Mouse (Mus musculus) forebrain, postnatal 0 days (tissue): ENCODE data around the gene Prph2. TPM values are rescaled to one million over a fixed set of nuclear protein-coding genes. Genes with fewer than 3 reads are reported as not detected.

Experiments
- ATAC-seq: fragments of 200-750 bp; cut with Nextera tagmentation; 2 replicates; pipeline ENCODE4 v1.8.0; 2017; ENCODE audit warnings: mild to moderate bottlenecking, moderate library complexity
- DNase-seq: peaks from one replicate; pipeline ENCODE4 v3.0.0-alpha.2; 2015
- H3K27ac ChIP-seq: fragments of 300-500 bp; sonication (generic); 2 replicates; pipeline ENCODE4 v1.5.1; 2014; ENCODE audit warnings: low read depth, mild to moderate bottlenecking, antibody characterized with exemption, low read length, moderate library complexity, mixed read lengths
- H3K27me3 ChIP-seq: fragments of 300-500 bp; sonication (generic); 2 replicates; pipeline ENCODE4 v1.6.1; 2014; ENCODE audit warnings: mild to moderate bottlenecking, low read length, mixed read lengths; ENCODE audit not compliant: insufficient read depth
- H3K36me3 ChIP-seq: fragments of 300-500 bp; sonication (generic); 2 replicates; pipeline ENCODE4 v1.6.1; 2014; ENCODE audit warnings: mild to moderate bottlenecking, moderate library complexity; ENCODE audit not compliant: insufficient read depth
- H3K4me1 ChIP-seq: fragments of 300-500 bp; sonication (generic); 2 replicates; pipeline ENCODE4 v1.6.1; 2014; ENCODE audit warnings: antibody characterized with exemption; ENCODE audit not compliant: insufficient read depth
- H3K4me2 ChIP-seq: fragments of 300-500 bp; sonication (generic); 2 replicates; pipeline ENCODE4 v1.6.1; 2014; ENCODE audit warnings: low read depth, mild to moderate bottlenecking, moderate library complexity
- H3K4me3 ChIP-seq: fragments of 300-500 bp; sonication (generic); 2 replicates; pipeline ENCODE4 v1.5.1; 2014; ENCODE audit warnings: low read depth, low read length, mixed read lengths
- H3K9ac ChIP-seq: fragments of 300-500 bp; sonication (generic); 2 replicates; pipeline ENCODE4 v1.6.1; 2014; ENCODE audit warnings: mild to moderate bottlenecking
- H3K9me3 ChIP-seq: fragments of 300-500 bp; sonication (generic); 2 replicates; pipeline ENCODE4 v1.6.1; 2016; ENCODE audit warnings: low read length
- CTCF ChIP-seq: sonication (generic); IDR thresholded peaks from 2 replicates; pipeline ENCODE4 v1.5.1; 2016; ENCODE audit warnings: antibody characterized with exemption, control low read depth, low read depth
- WGBS: fragments of 180-500 bp; shearing (Covaris S2); extraction: QIAGEN DNeasy Blood & Tissue Kit; methylation state at CpG from one replicate; pipeline ENCODE4 v1.1.7; 2014; 5-methylcytosine and 5-hydroxymethylcytosine counted together
- polyA plus RNA-seq: library from polyadenylated mRNA; unstranded; fragments of >200 nt; fragmentation: Nextera tagmentation; extraction: Ambion mirVana; gene quantifications from 2 replicates; pipeline ENCODE4 v1.2.1, GENCODE M21; 2015
- total RNA-seq: library from RNA; depleted of rRNA; stranded (reverse); fragments of >200 nt; gene quantifications from 2 replicates; pipeline ENCODE4 v1.2.3, GENCODE M21; 2014

The Prph2 gene
- total and polyA plus RNA-seq, 2 experiments from 2014 or later = 0.14 TPM; not detected in 1

DNA sequence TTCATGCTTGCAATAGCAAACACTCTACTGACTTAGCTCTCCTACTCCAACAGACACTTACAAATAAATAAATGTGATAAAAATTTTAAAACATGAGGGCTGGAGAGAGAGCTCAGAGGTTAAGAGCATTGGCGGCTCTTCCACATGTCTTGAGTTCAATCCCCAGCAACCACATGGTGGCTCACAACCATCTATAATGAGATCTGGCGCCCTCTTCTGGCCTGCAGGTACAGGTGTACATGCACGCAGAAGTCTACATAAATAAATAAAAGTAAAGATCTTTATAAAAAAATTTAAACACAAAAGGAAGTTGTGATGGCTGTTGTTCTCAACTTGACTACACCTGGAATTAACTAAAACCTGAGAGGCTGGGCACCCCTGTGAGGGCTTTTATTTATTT is 34.6 kb upstream of the Prph2 start:
- WGBS = 66% methylated on average over 3 of the region's 3 CpGs
- Histone ChIP-seq H3K4me3 (no peak overlapping the region), H3K9me3 (no peaks in the 10 kb centered on the region), H3K9ac (no peak overlapping the region), H3K27me3 (no peaks in the 10 kb centered on the region), H3K36me3 (no peaks in the 10 kb centered on the region), H3K4me2 (no peak overlapping the region), H3K27ac (no peak overlapping the region), H3K4me1 (no peaks in the 10 kb centered on the region)
- ATAC-seq (no peak), DNase-seq (no peak)
- TF ChIP-seq CTCF = 0 out of 2 replicates have a peak, but pooled peaks have one; percentile 23

DNA sequence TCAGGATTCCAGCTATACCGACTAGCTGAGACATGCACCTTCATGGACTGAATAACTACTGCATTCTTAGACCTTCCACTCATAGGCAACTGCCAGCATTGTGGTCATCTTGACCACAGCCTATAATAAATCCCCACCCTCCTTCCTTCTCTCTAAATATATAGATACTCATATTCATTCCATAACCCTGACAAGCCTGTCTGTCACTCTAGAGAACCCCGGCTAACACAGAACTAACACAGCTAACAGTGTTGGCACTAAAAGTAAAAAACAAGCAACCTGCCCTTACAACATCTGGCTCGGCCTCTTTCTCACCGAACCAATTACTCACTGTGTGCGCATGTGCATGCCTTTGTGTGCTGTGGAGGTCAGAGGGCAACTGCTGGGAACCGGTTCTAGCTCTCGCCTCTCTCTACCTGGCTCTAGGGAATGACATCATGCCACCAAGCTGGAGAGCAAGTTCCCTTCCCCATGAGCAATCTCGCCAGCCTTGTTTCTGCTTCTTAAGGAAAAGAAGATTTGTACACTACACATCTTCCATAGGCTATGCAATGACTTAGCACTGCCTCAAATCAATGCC is 33.8 kb upstream of the Prph2 start:
- no peak overlapping the region for H3K9ac ChIP-seq
- H3K27me3 ChIP-seq = no peaks in the 10 kb centered on the region
- DNase-seq (no peak), ATAC-seq (no peak)
- H3K9me3 ChIP-seq = no peaks in the 10 kb centered on the region
- H3K4me3 ChIP-seq = no peak overlapping the region
- H3K36me3 ChIP-seq = no peaks in the 10 kb centered on the region
- H3K4me2 ChIP-seq = no peak overlapping the region
- TF ChIP-seq CTCF = no peak
- H3K4me1 ChIP-seq = no peaks in the 10 kb centered on the region
- 80% methylated on average over 8 of the region's 8 CpGs for WGBS
- no peak overlapping the region for H3K27ac ChIP-seq

DNA sequence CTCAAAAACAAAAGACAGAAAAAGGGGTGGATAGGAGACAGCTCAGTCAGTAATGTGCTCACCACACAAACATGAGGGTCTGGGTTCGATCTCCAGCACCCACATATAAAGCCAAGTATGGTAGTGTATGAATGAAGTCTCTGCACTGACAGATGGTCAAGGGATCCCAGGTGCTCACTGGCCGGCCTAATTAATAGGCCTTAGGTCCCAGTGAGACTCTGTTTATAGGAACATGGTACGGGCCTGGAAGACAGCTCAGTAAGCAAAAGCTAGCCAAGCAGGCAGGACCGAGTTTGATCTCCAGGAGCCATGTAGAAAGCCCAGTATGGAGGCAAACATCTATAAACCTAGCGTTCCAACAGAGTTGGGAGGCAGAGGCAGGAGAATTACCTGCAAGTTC is 33.2 kb upstream of the Prph2 start:
- no peak for ATAC-seq
- 87% methylated on average over 5 of the region's 5 CpGs for WGBS
- H3K27me3 ChIP-seq = no peaks in the 10 kb centered on the region
- no peak overlapping the region for H3K4me2 ChIP-seq
- H3K9me3 ChIP-seq = no peaks in the 10 kb centered on the region
- H3K27ac ChIP-seq = no peak overlapping the region
- no peak overlapping the region for H3K9ac ChIP-seq
- H3K36me3 ChIP-seq = no peaks in the 10 kb centered on the region
- H3K4me3 ChIP-seq = no peak overlapping the region
- no peaks in the 10 kb centered on the region for H3K4me1 ChIP-seq
- DNase-seq = no peak
- TF ChIP-seq CTCF = no peak

- ATAC-seq = peak; percentile 29; the same call in 1 of the 2 replicates
- H3K27ac ChIP-seq = no peak overlapping the region
Observed at GRCm38 (mm10) chr17:46879841-46880311, 30.4 kb upstream of the Prph2 start.

GRCm38 (mm10) chr17:46880322-46880721 is 29.9 kb upstream of the Prph2 start:
- no peaks in the 10 kb centered on the region for H3K9me3 ChIP-seq
- DNase-seq (no peak), ATAC-seq (no peak)
- WGBS = 69% methylated on average over 2 of the region's 2 CpGs
- H3K4me1 ChIP-seq = no peaks in the 10 kb centered on the region
- H3K36me3 ChIP-seq = 0 out of 2 replicates have a peak, but pooled peaks cover 8% of the 10 kb centered on the region
- no peak overlapping the region for H3K4me2 ChIP-seq
- H3K27me3 ChIP-seq = no peaks in the 10 kb centered on the region
- no peak overlapping the region for H3K9ac ChIP-seq
- TF ChIP-seq CTCF = no peak
- no peak overlapping the region for H3K4me3 ChIP-seq
- no peak overlapping the region for H3K27ac ChIP-seq

More at GRCm38 (mm10) chr17:46879841-46880311, 30.4 kb upstream of the Prph2 start:
- H3K4me3 ChIP-seq = no peak overlapping the region
- H3K27me3 ChIP-seq = no peaks in the 10 kb centered on the region
- 39% methylated on average over 14 of the region's 14 CpGs for WGBS
- no peak for DNase-seq
- H3K36me3 ChIP-seq = 0 out of 2 replicates have a peak, but pooled peaks cover 8% of the 10 kb centered on the region
- H3K9ac ChIP-seq = no peak overlapping the region
- H3K4me1 ChIP-seq = no peaks in the 10 kb centered on the region
- H3K9me3 ChIP-seq = no peaks in the 10 kb centered on the region
- H3K4me2 ChIP-seq = no peak overlapping the region
- TF ChIP-seq CTCF = no peak

DNA sequence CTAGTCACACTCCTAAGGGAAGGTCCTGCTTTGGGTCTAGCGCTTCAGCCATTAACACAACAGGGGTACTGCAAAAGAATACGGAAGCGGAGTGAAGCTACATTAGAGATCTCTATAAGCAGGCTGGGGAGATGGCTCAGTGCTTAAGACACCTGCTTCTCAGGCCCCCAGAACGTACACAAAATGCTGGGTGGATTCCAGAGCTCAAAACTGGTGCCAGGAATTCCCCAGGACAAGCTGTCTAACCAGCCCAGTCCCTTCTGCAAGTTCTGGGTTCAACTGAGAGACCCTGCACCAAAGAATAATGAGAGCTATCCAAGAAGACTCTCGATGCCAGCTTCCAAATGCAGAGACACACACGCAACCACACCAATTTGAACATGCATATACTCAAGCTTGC is 28.5 kb upstream of the Prph2 start:
- ATAC-seq = no peak
- 67% methylated on average over 6 of the region's 6 CpGs for WGBS

GRCm38 (mm10) chr17:46883107-46883506 is 27.2 kb upstream of the Prph2 start:
- H3K36me3 ChIP-seq = 0 out of 2 replicates have a peak, but pooled peaks cover 8% of the 10 kb centered on the region
- DNase-seq (no peak), ATAC-seq (no peak)
- no peaks in the 10 kb centered on the region for H3K27me3 ChIP-seq
- WGBS = 94% methylated on average over 9 of the region's 9 CpGs
- H3K4me3 ChIP-seq = no peak overlapping the region
- no peak overlapping the region for H3K4me2 ChIP-seq
- no peaks in the 10 kb centered on the region for H3K9me3 ChIP-seq
- no peak for TF ChIP-seq CTCF
- no peaks in the 10 kb centered on the region for H3K4me1 ChIP-seq
- no peak overlapping the region for H3K27ac ChIP-seq
- no peak overlapping the region for H3K9ac ChIP-seq

More for the DNA sequence above, 28.5 kb upstream of the Prph2 start:
- Histone ChIP-seq H3K9me3 (no peaks in the 10 kb centered on the region), H3K4me1 (no peaks in the 10 kb centered on the region), H3K9ac (no peak overlapping the region), H3K27me3 (no peaks in the 10 kb centered on the region), H3K4me2 (no peak overlapping the region), H3K36me3 (0 out of 2 replicates have a peak, but pooled peaks cover 8% of the 10 kb centered on the region), H3K4me3 (no peak overlapping the region), H3K27ac (no peak overlapping the region)
- no peak for DNase-seq
- TF ChIP-seq CTCF = no peak
